Mouse (Mus musculus) heart, postnatal 25 days (tissue): Measurements from ENCODE around the gene Serpini2. TPM values are rescaled to one million over a fixed set of nuclear protein-coding genes. Genes with fewer than 3 reads are reported as not detected.
"Not testable (repeated sequence)": the region's sequence is repeated elsewhere in the genome, so short reads cannot be mapped to it uniquely, and the experiment has no call there.

ENCODE experiments used
- DNase-seq: peaks from one replicate; pipeline ENCODE4 v3.0.0; 2022; ENCODE audit warnings: low spot score
- intact Hi-C: fragments of 180-260 bp; cut with DNase I; formaldehyde crosslinking; loops from one replicate; pipeline ENCODE4 v1.15.1; 2025
- total RNA-seq, 2 experiments: library from RNA; stranded (reverse); gene quantifications; 2 replicates each; pipeline ENCODE4 v1.2.3; 2021

Serpini2 gene
- not detected for total RNA-seq

GRCm38 (mm10) chr3:75269978-75270377 lies at the start of gene Serpini2:
Gene Serpini2, minus strand, starts transcription at chr3:75270078.
- no peak for DNase-seq
- intact Hi-C loops, result no loop called here

GRCm38 (mm10) chr3:75308861-75309260 lies 39.0 kb upstream of the Serpini2 start:
- intact Hi-C loops, result no loop called here
- DNase-seq, result no peak

GRCm38 (mm10) chr3:75308228-75308627 lies 38.4 kb upstream of the Serpini2 start:
- intact Hi-C loops, result no loop called here
- no peak for DNase-seq

- intact Hi-C loops, result no loop called here
- no peak for DNase-seq
Measured at GRCm38 (mm10) chr3:75305584-75305983, 35.7 kb upstream of the Serpini2 start.

GRCm38 (mm10) chr3:75304621-75305020 lies 34.7 kb upstream of the Serpini2 start:
- DNase-seq, result no peak
- intact Hi-C loops, result no loop called here

GRCm38 (mm10) chr3:75301072-75301471 lies 31.2 kb upstream of the Serpini2 start:
- intact Hi-C loops, result no loop called here
- no peak for DNase-seq

- intact Hi-C loops, DNase-seq: not testable (repeated sequence)
Measured at GRCm38 (mm10) chr3:75299464-75299863, 29.6 kb upstream of the Serpini2 start.

- DNase-seq, result no peak
- intact Hi-C loops, result no loop called here
Measured at GRCm38 (mm10) chr3:75297758-75298111, 27.9 kb upstream of the Serpini2 start.

- intact Hi-C loops, result no loop called here
- DNase-seq, result no peak
Measured at GRCm38 (mm10) chr3:75297026-75297757, 27.3 kb upstream of the Serpini2 start.

GRCm38 (mm10) chr3:75293243-75293642 lies 23.4 kb upstream of the Serpini2 start:
- intact Hi-C loops, result no loop called here
- no peak for DNase-seq

GRCm38 (mm10) chr3:75277455-75277854 lies 7.6 kb upstream of the Serpini2 start:
- intact Hi-C loops, result no loop called here
- DNase-seq, result no peak

GRCm38 (mm10) chr3:75276522-75276921 lies 6.6 kb upstream of the Serpini2 start:
- DNase-seq, result no peak
- intact Hi-C loops, result no loop called here

GRCm38 (mm10) chr3:75275127-75275526 lies 5.2 kb upstream of the Serpini2 start:
- intact Hi-C loops, result no loop called here
- DNase-seq, result no peak

GRCm38 (mm10) chr3:75259356-75259755 lies 10.5 kb downstream of the Serpini2 start:
- DNase-seq, result no peak
- intact Hi-C loops, result no loop called here

GRCm38 (mm10) chr3:75219694-75220093 lies 50.2 kb downstream of the Serpini2 start:
- no peak for DNase-seq
- intact Hi-C loops, result loop anchor here (1.0 to 5.0 kb wide), 2 partner anchors 298 to 501 kb away; no protein-coding TSS in a partner anchor

- intact Hi-C loops, result loop anchor here (1.0 kb wide), 1 partner anchor 501 kb away; no protein-coding TSS in a partner anchor
- DNase-seq, result no peak
Measured at GRCm38 (mm10) chr3:75219211-75219610, 50.7 kb downstream of the Serpini2 start.

GRCm38 (mm10) chr3:75202808-75203503 lies 66.9 kb downstream of the Serpini2 start:
- no peak for DNase-seq
- intact Hi-C loops, result no loop called here
